Mouse (Mus musculus): Measurements from ENCODE around the gene Prr5.

Gene Prr5

GRCm38 (mm10) chr15:84680545-84681454 is 11.4 kb downstream of the Prr5 start:
- peak; percentile 55 for DNase-seq (ENCODE audit: low spot score)

- DNase-seq (ENCODE audit: low spot score): no peak
Observed at GRCm38 (mm10) chr15:84681455-84682193, 12.2 kb downstream of the Prr5 start.

GRCm38 (mm10) chr15:84682206-84682605 is 12.8 kb downstream of the Prr5 start:
- DNase-seq (ENCODE audit: low spot score): no peak

GRCm38 (mm10) chr15:84682821-84683220 is 13.4 kb downstream of the Prr5 start:
- DNase-seq (ENCODE audit: low spot score): no peak

- no peak for DNase-seq (ENCODE audit: low spot score)
Observed at GRCm38 (mm10) chr15:84684520-84684919, 15.1 kb downstream of the Prr5 start.

- peak; percentile 45 for DNase-seq (ENCODE audit: low spot score)
Observed at GRCm38 (mm10) chr15:84685417-84685816, 16.0 kb downstream of the Prr5 start.

GRCm38 (mm10) chr15:84687904-84688303 is 18.5 kb downstream of the Prr5 start:
- no peak for DNase-seq (ENCODE audit: low spot score)

GRCm38 (mm10) chr15:84689356-84689755 is 19.9 kb downstream of the Prr5 start:
- no peak for DNase-seq (ENCODE audit: low spot score)

GRCm38 (mm10) chr15:84691513-84691912 is 22.1 kb downstream of the Prr5 start:
- no peak for DNase-seq (ENCODE audit: low spot score)

- DNase-seq (ENCODE audit: low spot score): no peak
Observed at GRCm38 (mm10) chr15:84692645-84693044, 23.2 kb downstream of the Prr5 start.

GRCm38 (mm10) chr15:84696021-84696420 is 26.6 kb downstream of the Prr5 start:
- DNase-seq (ENCODE audit: low spot score): no peak

- peak; percentile 57 for DNase-seq (ENCODE audit: low spot score)
Observed at GRCm38 (mm10) chr15:84697611-84698011, 28.2 kb downstream of the Prr5 start.

- DNase-seq (ENCODE audit: low spot score): no peak
Observed at GRCm38 (mm10) chr15:84698189-84698588, 28.8 kb downstream of the Prr5 start.

- DNase-seq (ENCODE audit: low spot score): peak; percentile 48
Observed at GRCm38 (mm10) chr15:84700147-84700794, 30.9 kb downstream of the Prr5 start.

GRCm38 (mm10) chr15:84701947-84702346 is 32.5 kb downstream of the Prr5 start:
- DNase-seq (ENCODE audit: low spot score): peak; percentile 36

GRCm38 (mm10) chr15:84702391-84703345 is 33.2 kb downstream of the Prr5 start:
- DNase-seq (ENCODE audit: low spot score): no peak

- DNase-seq (ENCODE audit: low spot score): no peak
Observed at GRCm38 (mm10) chr15:84703992-84704391, 34.6 kb downstream of the Prr5 start.

- DNase-seq (ENCODE audit: low spot score): no peak
Observed at GRCm38 (mm10) chr15:84705351-84705901, 36.0 kb downstream of the Prr5 start.

GRCm38 (mm10) chr15:84706983-84707619 is 37.7 kb downstream of the Prr5 start:
- DNase-seq (ENCODE audit: low spot score): no peak

- DNase-seq (ENCODE audit: low spot score): no peak
Observed at GRCm38 (mm10) chr15:84712566-84713405, 43.4 kb downstream of the Prr5 start.
